Mouse (Mus musculus): Measurements from ENCODE around the gene Adat1.

Gene Adat1
- long read RNA-seq, experiment 1, transcript Adat1-201 (10 exons, 3,159 nt): major isoform, 6 of 9 reads
- long read RNA-seq, experiment 1, partial matches to known transcripts: 0 of 9 reads
- long read RNA-seq, experiment 1, other reads (novel, unspliced or antisense): 2 of 9 reads
- long read RNA-seq, experiment 2, partial matches to known transcripts: 3 of 12 reads
- long read RNA-seq, experiment 2, other reads (novel, unspliced or antisense): 8 of 12 reads

DNA sequence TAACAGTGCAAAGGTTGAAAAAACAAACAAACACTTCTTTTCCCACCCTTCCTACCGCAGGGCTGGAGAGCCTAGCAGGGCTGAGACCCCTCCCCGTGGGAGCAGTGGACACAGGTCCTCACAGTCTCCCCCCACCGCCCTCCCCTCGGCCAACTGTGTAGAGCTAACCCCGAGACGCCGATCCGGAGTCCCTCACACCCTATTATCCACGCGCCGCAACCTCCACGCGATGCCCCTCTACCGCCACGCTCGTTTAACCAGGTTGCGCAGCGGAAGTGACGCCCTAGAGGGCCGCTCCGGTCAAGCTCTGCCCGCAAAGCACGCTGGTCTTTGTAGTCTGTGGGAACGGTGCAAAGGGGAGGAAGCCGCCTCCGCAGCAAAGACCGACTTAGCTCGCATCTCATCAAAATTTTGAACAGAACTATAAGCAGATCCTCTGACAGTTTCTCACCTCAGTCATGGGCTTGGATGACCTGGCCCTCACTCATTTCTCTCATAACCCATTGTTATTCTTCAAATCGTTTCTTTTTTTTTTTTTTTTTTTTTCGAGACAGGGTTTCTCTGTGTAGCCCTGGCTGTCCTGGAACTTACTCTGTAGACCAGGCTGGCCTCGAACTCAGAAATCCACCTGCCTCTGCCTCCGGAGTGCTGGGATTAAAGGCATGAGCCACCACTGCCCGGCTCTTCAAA is at the start of gene Adat1:
Adat1 (minus strand) TSS at position 290 of the 690 bp plus-strand sequence.
- intact Hi-C loops (cut with DNase I): loop anchor here (5.0 kb wide), 2 partner anchors 50 to 110 kb away; partner anchors contain the start of gene Gabarapl2

DNA sequence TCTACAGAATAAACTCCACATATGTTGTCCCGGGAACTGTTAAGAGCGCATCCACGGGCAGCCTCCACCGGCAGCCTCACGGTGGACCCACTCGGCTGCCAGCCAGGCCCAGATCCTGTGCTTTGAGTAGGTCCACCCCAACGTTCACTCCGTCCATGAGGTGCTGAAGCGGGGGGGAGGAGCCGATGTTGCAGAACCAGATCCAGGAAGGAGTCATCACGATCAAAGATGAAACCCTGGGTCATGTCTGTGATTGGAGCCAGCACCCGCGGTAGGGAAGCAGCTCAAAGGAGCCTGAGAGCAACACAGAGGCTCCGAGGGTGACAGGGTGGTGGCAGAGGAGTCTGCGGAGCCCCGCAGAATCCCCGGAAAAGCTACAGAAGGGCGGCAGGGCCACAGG is 45.4 kb upstream of the Adat1 start:
- intact Hi-C loops (cut with DNase I): loop anchor here (5.0 kb wide), 1 partner anchor 155 kb away; no protein-coding TSS in a partner anchor

DNA sequence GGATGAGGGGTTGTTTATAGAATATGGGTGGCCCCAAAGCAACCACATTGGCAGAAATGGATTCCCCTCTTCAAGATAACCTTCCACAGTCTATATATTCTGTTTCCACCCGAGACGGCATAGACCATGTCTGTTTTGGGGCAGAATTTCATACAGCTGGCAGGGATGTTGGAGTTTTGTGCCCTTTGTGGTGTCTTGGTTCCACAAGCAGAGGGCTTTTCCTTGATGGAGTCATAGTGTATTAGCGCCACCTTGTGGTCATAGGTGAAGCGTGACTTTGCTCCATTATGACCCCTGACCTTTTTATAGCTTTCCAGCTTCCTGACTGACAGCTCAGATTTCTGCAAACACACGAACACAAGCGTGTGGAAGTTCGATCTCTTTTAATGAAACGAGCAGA is 42.5 kb upstream of the Adat1 start:
- intact Hi-C loops (cut with DNase I): loop anchor here (5.0 kb wide), 1 partner anchor 152 kb away; no protein-coding TSS in a partner anchor

DNA sequence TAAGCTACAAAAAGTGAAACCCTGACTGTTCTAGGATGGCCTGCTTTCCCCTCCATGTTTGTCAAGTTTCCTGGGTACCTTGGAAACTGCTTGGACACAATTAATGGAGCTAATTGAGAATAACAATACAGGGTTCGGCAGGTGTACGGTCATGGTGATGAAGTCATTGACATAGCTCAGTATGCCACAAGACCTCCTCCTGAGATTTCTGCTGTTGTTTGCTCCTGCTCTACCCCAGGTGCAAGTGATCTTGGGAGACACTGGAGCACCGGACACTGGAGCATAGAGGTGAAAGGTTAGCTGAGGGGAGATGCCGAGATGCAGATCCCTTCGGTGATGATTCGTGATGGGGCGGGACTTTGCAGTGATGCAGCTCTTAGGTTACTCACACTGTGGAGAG is 41.0 kb upstream of the Adat1 start:
- intact Hi-C loops (cut with DNase I): no loop called here

DNA sequence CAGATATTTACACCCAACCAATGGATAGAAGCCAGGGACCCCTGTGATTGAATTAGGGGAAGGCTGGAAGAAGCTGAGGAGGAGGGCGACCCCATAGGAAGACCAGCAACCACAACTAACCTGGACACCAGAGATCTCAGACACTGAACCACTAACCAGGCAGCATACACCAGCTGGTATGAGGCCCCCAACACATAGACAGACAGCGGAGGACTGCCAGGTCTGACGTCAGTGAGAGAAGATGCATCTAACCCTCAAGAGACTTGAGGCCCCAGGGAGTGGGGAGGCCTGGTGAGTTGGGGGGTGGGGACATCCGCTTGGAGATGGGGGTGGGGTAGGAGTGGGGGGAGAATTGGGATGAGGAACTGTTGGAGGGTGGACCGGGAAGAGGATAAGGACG is 38.6 kb upstream of the Adat1 start:
- intact Hi-C loops (cut with DNase I): no loop called here

DNA sequence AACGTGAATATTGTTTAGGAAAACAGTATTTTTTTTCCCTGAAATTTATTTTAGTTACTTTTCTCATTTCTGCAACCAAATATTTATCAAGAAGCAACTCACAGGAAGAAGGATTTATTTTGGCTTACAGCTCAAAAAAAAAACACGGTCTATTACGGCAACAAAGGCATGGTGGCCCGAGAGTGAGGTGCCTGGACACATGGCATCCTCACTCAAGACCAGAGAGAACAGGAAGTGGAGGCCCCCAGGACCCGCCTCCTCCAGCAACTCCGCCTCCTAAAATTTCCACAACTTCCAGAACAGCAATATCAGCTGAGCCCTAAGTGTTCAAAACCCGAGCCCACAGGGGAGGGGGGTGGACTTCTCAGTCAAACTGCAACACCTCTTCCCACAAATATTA is 37.4 kb upstream of the Adat1 start:
- intact Hi-C loops (cut with DNase I): no loop called here

DNA sequence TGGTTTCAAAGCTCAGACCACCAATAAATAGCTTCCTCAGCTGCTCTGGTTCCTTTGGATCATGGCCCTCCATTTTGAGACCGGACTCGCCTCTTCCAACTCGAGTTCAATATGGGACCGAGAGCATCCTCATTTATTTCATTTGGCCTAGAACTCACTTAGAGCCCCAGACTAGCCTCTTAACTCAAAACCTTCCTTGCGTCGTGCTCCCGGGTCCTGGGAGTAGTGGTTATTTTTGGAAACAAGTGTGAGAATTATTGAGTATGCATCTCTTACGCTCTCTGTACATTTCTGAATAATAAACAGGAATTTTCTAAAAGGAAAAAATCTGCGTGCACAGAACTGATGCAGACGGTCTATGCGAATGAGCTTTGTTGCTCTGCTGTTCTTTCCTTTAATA is 22.8 kb upstream of the Adat1 start, which contains the start of gene Gm6793:
Gm6793 (minus strand) TSS at position 101 of the 400 bp plus-strand sequence.
- intact Hi-C loops (cut with DNase I): loop anchor here (10.0 kb wide), 1 partner anchor 140 kb away; the partner anchor contains the start of gene Tmem170

DNA sequence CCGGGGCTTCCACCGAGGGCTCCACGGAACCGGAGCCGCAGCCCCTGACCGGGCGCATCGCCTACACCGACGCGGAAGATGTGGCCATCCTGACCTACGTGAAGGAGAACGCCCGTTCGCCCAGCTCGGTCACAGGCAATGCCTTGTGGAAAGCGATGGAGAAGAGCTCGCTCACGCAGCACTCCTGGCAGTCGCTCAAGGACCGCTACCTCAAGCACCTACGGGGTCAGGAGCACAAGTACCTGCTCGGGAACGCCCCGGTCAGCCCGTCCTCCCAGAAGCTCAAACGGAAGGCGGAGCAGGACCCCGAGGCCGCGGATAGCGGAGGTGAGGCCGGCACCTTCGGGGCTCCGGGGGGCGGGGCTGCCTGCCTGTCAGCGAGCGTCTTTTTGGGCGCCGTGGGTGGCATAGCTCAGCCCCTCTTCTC is 19.7 kb upstream of the Adat1 start:
- intact Hi-C loops (cut with DNase I): loop anchor here (10.0 kb wide), 1 partner anchor 137 kb away; the partner anchor contains the start of gene Tmem170

DNA sequence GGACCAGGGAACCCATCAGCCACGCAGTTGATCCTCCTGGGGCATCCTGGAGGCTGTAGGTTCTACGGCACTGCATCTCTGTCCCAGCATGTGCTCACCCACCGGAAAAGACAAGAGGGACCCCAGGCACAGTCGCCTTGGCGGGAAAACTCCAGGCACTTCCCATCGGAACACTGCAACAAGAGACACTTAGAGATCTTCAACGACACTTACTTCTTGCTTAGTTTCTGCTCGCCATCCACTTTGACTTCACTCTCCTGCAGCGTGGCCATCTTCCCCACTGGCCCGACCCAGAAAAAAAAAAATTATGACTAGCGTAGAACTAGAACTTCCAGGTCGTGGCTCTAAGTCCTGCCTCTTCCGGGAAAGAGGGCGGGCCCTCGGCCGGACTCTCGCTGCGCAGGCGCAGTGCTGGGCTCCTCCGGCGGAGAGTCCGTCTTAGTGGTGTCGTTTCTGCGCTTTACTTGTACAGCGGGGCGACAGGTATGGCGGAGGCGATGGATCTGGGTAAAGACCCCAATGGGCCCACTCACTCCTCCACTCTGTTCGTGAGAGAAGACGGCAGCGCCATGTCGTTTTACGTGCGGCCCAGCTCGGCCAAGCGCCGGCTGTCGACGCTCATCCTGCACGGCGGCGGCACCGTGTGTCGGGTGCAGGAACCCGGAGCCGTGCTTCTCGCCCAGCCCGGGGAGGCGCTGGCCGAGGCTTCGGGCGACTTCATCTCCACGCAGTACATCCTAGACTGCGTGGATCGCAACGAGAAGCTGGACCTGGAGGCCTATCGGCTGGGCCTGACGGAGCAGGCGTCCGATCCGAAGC is 19.1 kb upstream of the Adat1 start, which contains the start of the genes Kars and Terf2ip:
Kars (minus strand) TSS at position 327 of the 819 bp plus-strand sequence.
Terf2ip (plus strand) TSS at position 402 of the 819 bp plus-strand sequence.
- intact Hi-C loops (cut with DNase I): loop anchor here (10.0 kb wide), 1 partner anchor 136 kb away; the partner anchor contains the start of gene Tmem170

DNA sequence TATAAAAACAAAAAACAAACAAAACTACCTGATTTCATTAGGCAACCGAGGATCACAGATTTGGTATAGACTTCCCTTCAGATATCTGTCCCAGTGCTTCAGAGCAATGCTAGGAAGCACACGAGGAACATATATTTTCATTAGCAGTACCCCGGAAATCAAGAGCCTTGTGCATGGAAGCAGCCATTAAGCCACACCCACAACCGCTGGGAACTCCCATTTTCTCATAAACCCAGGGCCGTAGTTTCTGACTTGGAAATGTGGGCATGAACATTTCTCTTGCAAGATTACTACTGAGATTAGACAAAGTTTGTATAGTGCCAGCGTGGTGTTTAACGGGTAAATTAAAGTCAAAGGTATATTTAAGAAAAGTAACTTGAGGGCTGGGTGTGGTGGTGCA is 17.5 kb upstream of the Adat1 start:
- intact Hi-C loops (cut with DNase I): no loop called here

DNA sequence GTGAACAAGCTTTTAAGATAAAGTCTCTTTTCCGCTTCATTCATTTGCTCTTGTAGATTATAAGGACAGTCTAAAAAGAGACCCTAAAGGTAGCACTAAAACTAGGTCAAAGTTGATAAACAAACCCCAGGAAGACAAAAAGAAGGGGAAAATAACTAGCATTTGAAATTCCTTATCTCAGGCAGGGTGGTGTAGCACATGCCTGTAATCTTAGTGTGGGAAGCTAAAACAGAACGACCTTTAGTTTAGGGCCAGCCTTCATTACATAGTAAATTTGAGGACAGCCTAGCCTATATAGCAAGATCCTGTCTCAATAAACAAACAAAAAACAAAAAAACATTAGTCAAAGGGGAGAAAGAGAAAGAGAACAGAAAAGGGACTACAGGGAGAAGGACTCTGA is 15.6 kb upstream of the Adat1 start:
- intact Hi-C loops (cut with DNase I): no loop called here

DNA sequence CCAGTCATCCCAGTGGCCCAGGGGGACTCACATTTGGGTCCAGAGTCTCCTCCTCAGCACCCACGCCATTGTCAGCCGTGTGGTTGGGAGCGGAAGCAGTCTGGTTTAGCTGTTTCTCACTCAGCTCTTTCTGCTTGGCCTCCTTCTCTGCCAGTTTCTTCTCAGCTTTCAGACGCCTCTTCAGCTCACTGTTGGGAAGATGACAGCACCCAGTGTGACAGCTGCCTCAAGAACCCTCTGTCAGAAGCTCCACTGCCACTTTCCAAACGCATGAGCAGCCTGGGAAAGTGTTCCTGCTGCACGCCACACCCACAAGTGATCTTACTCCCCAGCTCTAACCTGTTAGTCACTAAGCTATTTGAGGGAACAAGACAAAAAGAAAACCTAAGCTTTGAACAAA is 13.5 kb upstream of the Adat1 start:
- intact Hi-C loops (cut with DNase I): no loop called here

DNA sequence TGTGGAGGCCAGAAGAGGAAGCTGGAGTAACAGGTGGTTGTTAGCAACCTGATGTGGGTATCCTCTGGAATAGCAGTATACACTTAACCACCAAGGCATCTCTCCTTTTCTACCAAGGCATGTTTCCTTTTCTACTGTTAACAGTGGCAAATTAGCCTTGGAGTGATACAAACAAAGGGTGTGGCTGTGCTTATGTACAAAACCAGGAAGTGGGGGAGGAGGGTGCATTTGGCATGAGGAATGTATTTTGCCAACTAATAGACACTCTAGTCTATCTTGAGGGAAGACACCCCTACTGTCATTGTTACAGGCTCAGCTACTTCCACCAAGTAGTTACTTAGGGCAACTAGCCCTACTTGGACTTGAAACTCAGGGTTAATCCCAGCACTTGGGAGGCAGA is 12.7 kb upstream of the Adat1 start:
- intact Hi-C loops (cut with DNase I): no loop called here

DNA sequence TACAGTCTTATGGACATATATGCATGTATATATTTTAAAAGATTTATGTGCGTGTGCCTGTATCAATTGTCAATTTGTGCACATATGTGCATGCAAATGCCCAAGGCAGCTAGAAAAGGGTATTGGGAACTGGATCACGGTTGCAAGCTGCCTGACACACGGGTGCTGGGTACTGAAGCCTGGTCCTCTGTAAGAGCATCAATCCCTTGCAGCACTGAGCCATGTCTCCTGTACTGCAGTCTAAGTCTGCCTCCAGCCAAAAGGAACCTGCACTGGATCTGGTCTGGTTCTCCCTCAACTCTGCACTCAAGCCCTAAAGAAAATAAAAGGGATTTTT is 569 bp upstream of the Adat1 start:
- intact Hi-C loops (cut with DNase I): loop anchor here (5.0 kb wide), 2 partner anchors 50 to 110 kb away; partner anchors contain the start of gene Gabarapl2

DNA sequence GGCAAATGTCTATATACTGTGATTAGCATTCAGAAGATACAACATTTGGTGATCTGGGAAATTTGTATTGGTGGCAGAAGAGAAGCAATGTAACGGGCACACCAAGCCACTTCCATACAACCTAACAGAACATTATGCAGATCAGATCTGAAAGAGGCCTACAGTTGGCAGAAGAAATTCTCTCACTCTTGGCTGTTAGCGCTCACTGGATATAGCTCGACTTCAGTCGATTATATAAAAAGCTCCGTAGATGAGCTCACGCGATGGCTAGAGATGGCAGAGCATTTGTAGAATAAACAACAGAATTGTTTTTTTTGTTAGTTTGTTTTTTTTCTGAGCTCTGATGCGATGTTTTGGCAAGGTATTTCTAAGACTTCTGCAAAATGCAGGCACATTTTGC is 824 bp downstream of the Adat1 start:
- intact Hi-C loops (cut with DNase I): loop anchor here (5.0 kb wide), 2 partner anchors 49 to 109 kb away; partner anchors contain the start of gene Gabarapl2

DNA sequence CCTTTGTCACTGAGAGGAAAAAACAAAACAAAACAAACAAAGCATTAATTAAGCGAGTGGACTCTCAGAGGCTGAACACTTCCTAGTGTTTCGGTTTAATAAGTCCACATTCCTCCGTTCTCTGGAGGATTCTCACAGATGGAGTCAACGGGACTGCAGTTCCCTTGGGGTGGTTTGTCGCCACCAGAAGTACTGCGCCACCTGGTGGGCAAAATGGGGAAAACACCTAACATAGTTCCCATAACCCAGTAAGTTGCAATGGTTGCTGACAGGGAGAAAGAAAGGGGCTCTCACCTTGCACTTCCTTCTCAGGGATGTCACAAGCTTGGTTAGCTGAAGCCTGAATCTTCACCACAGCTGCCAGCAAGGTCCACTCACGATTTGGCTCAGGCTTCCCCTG is 2.2 kb downstream of the Adat1 start:
- intact Hi-C loops (cut with DNase I): loop anchor here (5.0 kb wide), 2 partner anchors 48 to 108 kb away; partner anchors contain the start of gene Gabarapl2

DNA sequence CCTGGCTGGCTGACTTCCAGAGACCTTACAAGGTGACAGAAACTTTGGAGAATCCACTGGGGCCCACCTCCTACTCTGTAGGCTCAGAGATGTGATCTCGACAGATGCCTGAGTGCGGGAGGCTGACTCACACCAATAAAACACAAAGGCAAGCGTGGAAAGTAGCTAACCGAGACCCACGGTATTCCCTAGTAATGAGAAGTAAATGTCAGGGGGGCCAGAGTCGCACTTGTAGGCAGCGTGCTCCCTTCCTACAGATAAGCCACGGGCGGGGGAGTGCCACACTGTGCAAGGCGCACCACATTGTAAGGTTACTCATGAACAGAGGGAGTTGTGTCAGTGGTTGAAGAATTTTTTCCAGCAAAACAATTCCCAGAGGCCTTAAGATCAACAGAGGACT is 7.6 kb downstream of the Adat1 start:
- intact Hi-C loops (cut with DNase I): no loop called here

DNA sequence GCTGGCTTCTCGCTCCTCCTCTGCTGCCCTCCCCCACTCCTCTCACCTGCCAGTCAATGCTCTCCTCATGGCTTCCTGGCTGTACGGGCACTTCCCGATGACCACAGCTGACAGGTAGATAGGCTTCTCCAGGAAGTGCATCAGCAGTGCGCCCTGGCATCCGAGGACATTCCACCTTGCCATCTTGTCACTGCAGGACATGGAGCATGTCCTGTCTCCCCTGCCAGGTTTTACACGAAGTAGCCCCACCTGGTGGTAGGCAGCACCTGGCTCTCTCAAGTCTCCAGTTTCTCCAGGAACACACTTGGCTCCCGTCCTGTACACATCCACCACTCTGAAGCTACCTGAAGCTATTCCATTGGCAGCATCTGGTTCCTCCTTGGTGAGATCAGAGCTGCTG is 10.0 kb downstream of the Adat1 start:
- intact Hi-C loops (cut with DNase I): no loop called here

DNA sequence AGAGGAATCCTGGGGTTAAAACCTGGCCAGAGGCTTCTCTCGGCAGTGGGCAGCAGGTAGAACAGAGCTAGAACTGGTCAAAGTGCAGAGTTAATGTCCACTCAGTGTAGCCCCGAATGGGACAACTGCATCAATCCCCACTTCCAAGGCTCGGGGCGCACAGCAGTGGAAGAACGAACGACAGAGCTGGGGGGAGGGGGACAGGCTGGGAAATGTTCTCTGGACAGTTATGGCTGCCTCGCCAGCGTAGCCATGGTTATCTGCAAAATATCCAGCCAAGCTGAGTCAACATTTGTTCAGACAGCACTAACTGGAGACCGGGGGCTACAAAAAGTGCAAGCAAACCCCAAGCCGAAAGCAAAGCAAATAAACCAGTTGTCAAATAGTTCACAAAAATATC is 14.0 kb downstream of the Adat1 start:
- intact Hi-C loops (cut with DNase I): no loop called here

DNA sequence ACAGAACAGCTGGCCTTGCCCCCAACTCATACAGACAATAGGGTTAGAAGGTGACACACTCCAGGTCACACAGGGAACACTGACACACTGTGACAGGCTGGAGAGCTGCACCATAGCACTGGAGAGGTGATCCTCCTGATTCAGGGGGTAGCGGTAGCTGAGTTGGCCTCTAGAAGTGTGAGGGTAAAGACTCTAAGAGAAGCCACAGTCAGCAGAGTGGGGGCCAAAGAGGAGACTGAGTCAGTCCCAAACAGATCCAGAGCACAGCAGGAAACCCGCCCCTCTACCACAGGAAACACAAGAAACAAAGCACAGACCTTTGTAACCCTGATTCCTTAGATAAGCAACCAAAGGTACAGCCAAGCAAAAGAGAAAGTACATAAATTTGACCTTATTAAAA is 15.8 kb downstream of the Adat1 start:
- intact Hi-C loops (cut with DNase I): no loop called here

DNA sequence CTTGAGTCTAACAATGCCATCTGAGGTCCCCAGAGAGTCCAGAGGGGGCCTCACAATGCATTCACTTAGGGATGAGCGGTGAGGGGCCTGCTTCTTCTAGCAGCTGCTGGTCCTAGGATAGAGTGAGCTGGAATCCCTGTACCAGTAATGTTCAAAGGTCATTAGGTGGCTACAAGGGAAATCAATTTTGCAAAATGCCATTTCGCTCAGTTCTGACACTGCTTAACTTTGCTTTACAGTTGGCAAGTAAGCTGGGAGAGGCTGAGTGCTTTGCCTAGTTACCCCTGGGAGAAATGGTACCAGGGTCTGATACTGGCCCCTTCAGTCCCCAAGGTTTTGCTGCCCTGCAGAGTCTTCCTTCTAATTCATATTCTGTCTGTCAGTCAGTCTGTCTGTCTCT is 16.4 kb downstream of the Adat1 start:
- intact Hi-C loops (cut with DNase I): no loop called here
